Mouse (Mus musculus) adrenal gland, postnatal 25 days (tissue): Measurements from ENCODE around the gene Pmvk. TPM values are rescaled to one million over a fixed set of nuclear protein-coding genes. Genes with fewer than 3 reads are reported as not detected.

Experiments
- DNase-seq: peaks from one replicate; pipeline ENCODE4 v3.0.0; 2021; ENCODE audit warnings: mixed read lengths
- long read RNA-seq: library from polyadenylated mRNA; stranded (forward); transcript quantifications from one replicate; pipeline ENCODE4 v2.0.0, GENCODE M21; 2021
- total RNA-seq: library from RNA; stranded (reverse); gene quantifications from 2 replicates; pipeline ENCODE4 v1.2.3, GENCODE M21; 2021

Gene Pmvk
- total RNA-seq = 31.7 and 53.8 TPM in 2 replicates
- long read RNA-seq, transcript Pmvk-201 (5 exons, 1,194 nt) = major isoform, 45 of 55 reads
- long read RNA-seq, partial matches to known transcripts = 3 of 55 reads
- long read RNA-seq, other reads (novel, unspliced or antisense) = 7 of 55 reads

GRCm38 (mm10) chr3:89454401-89455177, at the start of gene Pmvk:
Gene Pmvk, plus strand, starts transcription at chr3:89454541.
- DNase-seq = no peak

DNA sequence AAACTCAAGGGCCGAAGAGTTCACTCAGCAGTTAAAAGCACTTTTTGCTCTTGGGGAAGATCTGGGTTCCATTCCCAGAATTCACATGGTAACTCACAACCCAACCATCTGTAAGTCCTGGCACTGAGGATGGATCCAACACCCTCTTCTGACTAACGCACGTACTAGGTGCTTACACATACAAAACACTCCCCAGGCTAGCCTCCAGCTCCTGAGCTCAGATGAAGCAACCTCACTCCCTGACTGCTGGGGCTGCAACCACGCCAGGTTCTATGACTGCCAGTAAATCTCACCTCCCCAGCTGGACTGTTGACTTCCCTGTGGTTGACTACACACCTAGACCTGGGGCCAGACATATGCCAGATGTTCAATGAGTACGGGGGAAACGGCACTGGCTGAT, 47.5 kb upstream of the Pmvk start:
- DNase-seq = no peak

DNA sequence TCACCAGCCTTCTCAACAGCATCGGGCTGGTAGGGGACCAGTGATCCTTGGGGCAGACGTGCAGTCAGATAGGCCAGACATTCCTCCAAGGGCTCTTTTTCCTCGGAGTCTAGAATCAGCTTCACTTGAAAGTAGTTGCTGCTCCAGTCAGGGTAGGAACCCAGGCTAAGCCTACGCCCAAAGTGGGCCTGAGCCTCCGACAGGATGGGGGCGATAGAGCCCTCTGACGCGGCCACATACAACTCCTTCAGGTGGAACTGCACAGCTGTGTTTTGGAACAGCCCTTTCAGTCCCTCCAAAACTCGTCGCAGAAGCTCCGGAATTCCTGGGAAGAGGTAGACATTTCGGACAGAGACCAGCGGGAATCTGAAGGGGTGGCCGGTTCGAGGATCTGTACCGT, 45.9 kb upstream of the Pmvk start:
- no peak for DNase-seq

DNA sequence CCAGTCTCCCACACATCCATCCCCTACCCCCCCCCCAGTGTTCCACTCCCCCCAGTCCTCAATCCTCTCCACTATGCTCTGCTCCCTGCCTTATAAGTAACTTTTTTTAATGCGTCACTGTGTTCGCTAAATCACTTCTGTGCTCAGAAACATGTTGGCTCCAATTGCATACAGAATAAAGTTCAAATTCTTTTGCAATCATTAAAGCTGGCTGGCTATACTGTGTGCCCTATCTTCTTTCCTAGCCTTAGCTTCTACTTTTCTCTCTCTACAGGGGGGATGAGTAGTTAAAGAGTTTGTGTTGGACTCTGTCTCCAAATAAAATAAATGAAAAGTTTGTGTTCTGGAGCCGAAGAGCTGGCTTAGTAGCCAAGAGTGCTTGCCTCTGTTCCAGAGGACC, 44.6 kb upstream of the Pmvk start:
- DNase-seq = no peak

DNA sequence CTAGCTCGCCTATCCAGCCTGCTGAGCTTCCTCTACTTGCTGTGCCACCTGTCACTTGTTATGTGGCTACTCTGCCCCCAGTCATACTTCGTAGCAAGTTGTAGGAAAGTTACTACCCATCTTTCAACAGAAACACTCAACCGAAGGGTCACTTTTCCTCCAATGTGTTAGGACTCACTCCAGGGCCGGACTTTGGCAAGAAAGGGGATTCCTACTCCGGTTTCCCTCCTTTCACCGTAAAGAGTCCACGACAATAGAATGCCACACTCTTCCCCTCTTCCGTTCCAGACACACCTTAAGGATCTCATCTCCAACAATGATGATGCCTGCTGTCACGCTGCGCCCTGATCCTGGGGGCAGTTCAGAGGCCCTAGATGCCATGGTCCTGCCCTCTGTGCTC, 43.5 kb upstream of the Pmvk start:
- DNase-seq = no peak

GRCm38 (mm10) chr3:89411490-89412393, 42.6 kb upstream of the Pmvk start, which contains the start of gene Flad1:
Gene Flad1, minus strand, starts transcription at chr3:89411870.
- peak; percentile 86 for DNase-seq

DNA sequence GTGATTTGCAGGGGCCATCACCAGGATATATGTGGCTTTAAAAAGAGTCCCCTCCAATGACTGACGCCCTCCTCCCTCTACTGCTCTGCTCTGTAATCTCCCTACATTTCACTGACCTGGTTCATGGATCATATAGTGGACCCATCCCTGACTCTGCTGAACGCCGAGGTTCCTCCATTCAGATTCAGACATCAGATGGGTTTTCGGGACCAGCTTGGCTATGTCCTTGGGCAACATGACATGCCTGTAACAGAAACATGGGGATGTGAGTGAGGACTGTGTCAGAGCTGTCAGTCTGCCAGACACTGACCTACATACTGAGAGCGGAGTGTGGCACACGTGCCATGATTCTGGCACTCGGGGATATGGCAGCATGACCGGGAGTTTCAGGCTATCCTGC, 38.2 kb upstream of the Pmvk start:
- no peak for DNase-seq

DNA sequence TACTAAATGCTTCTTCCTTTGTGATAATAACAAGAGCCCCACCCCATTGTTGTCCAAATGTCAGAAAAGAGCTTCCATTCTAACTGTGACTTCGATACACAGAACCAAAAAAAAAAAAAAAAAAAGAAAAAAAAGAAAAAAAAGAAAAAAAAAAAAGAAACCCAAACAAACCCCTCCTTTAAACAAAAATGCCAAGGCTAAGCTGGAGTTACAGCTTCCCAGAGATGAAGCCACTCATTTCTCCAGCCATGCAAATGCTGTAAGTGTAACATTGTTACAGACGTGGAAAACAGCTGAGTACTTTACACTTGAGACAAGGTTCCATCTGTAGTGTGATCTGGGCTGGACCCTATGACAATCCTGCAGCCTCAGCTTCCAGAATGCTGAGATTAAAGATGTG, 37.2 kb upstream of the Pmvk start:
- DNase-seq = no peak

- no peak for DNase-seq
These were observed 36.5 kb upstream of the Pmvk start for GRCm38 (mm10) chr3:89417840-89418169.

- peak; percentile 89 for DNase-seq
These were observed 36.0 kb upstream of the Pmvk start, which contains the start of the genes Cks1b and Shc1 for GRCm38 (mm10) chr3:89418170-89418860. Gene Cks1b, minus strand, starts transcription at chr3:89418383. Gene Shc1, plus strand, starts transcription at chr3:89418443.

DNA sequence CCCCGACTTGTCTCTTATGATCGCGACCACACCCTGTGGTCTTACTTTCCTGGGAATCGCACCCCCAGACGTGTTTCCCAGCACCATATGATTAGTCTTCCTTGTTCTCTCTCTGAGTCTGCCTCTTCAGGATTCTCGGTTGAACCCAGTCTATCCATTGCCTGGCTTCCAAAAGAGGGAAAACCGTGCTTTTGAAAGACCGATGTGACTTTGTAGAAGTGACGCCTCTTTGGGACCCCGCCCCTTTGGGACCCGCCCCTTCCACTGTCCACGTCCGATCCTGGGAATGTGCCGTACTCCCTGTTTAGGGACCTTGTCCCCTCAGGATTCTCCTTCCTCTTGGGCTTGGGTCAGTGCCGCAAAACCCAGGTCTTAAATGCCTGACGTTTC, 35.5 kb upstream of the Pmvk start:
- DNase-seq = peak; percentile 82

DNA sequence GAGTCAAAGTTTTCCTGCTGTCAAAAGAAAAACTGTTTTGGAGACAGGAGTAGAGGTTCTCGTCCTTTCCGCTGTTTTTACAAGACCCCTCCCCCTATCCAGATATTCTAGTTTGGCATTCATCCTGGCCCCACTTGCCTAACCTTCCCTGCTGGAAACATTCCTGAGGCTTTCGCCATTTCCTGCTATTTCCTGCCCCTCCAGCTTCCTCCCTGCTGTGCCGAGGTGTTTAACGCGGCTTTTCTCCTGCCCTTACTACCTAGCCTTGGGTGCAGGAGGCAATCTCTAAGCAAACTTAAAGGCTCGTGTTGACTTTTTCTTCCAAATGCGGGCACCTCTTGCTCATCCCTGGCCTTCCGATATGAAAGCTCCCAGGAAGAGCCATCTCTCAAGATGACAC, 34.8 kb upstream of the Pmvk start:
- DNase-seq = peak; percentile 48

- DNase-seq = no peak
These were observed 34.4 kb upstream of the Pmvk start for GRCm38 (mm10) chr3:89419981-89420380.

DNA sequence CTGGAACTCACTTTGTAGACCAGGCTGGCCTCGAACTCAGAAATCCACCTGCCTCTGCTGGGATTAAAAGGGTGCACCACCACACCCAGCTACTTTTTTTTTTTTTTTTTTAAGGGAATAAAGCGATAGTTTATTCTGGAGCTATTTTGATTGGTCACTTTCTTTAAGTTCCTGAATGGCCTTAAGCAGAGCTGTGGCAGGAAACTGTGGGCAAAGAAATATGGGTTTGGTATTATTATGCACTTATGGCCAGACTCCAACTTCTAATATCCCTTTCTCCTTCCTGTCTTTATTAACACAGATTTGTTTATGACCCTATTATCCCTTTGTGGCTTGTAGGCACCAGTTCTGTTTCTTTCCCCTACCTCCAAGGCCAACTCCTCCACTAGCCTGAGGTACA, 33.9 kb upstream of the Pmvk start:
- no peak for DNase-seq

DNA sequence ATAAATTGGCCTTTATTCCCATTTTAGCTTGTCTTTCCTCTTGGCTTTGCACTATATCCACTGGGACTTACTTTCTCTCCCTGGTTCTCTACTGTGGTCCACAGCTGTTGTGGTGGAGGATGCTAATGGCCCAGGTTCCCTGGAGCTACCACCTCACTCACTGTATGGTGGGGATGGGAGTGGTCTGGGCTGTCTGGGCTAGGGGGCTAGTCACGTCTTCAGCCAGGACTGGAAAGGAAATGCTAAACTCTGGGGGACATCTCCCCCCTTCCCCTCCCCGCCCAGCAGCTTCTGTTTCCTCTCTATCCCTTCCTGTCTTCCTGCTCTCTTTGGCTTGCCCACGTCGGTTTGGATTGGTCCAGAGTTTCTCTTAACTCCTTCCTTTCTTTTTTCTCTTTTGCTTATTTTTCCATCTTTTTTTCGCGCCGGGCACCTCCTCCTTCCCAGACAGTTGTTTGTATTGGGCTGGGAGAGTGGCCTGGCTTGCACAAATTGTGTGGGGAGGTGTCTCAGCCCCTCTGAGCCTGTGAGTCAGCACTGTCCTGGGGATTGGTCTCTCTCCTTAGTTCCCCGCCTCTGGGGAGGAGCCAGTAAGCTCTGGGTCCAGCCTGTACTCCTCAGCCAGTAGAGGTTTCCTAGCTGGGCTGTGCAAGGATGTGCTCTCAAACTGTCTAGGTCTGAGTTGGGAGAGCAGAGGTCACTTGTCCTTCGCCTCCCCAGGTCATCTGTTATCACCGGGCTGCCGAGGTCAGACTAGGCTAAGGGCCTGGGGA, 33.2 kb upstream of the Pmvk start:
- DNase-seq = peak; percentile 74

DNA sequence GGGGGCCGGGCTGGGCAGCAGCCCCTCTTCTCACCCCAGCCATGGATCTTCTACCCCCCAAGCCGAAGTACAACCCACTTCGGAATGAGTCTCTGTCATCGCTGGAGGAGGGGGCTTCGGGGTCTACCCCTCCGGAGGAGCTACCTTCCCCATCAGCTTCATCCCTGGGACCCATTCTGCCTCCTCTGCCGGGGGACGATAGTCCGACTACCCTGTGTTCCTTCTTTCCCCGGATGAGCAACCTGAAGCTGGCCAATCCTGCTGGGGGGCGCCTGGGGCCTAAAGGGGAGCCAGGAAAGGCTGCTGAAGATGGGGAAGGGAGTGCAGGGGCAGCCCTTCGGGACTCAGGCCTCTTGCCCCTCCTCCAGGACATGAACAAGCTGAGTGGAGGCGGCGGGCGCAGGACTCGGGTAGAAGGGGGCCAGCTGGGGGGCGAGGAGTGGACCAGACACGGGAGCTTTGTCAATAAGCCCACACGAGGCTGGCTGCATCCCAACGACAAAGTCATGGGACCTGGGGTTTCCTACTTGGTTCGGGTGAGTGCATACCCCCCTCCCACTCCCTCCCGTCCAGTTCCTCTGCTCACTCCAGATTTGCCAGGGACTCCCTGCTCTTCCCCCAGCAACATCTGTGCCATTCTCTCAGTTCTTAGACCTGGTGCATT, 32.4 kb upstream of the Pmvk start:
- no peak for DNase-seq

- DNase-seq = no peak
These were observed 31.7 kb upstream of the Pmvk start for GRCm38 (mm10) chr3:89422556-89423205.

GRCm38 (mm10) chr3:89424416-89425140, 29.8 kb upstream of the Pmvk start:
- no peak for DNase-seq

DNA sequence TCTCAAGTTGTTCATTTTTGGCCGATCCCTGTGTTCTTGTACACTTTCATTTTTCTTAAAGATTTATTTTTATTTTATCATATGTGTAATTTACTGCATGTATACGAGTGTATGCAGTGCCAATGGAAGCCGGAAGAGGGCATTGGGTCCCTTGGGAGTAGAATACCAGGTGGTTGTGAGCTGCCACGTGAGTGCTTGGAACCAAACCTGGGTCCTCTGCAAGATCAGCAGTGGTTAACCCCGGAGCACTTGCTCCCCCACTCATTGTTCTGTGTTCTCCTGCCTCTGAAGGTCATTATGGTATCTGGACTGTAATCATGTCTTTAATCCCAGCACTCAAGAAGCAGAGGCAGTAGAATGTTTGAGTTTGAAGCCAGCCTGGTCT, 29.2 kb upstream of the Pmvk start:
- no peak for DNase-seq

- no peak for DNase-seq
These were observed 28.5 kb upstream of the Pmvk start for GRCm38 (mm10) chr3:89425876-89426275.
